Mouse (Mus musculus): ENCODE measurements around the gene Tbc1d22a. TPM values are rescaled to one million over a fixed set of nuclear protein-coding genes. Genes with fewer than 3 reads are reported as not detected.

The Tbc1d22a gene
- polyA plus RNA-seq, 2 experiments, result 8.7 to 15.5 TPM

DNA sequence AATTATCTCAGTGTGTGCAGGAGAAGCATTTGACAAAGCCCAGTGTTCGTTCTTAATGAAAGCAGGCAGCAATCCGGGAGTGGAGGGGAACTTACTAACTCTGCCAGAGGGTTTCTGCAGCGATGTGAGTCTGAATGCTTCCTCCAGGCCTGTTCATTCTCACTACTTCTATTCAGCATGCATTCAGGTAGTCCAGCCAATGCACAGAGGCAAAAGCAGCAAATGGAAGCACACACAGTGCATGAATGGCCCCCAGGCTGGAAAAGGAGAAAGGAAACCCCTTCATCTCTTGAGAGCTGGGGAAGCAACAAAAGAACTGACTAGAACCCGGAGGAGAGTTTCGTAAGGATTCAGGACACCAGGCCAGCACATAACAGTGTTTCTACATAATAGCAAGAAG, 169.0 kb downstream of the Tbc1d22a start:
- Histone ChIP-seq H3K27ac (replicated peaks; ENCODE audit: low read depth, low read length) (no peak overlapping the region), H3K9me3 (ENCODE audit: control insufficient read depth, low read length) (no peaks in the 10 kb centered on the region), H3K9ac (ENCODE audit: low read depth, low read length, severe bottlenecking) (no peak overlapping the region), H3K4me2 (replicated peaks; ENCODE audit: low read depth, low read length, severe bottlenecking) (no peak overlapping the region), H3K36me3 (ENCODE audit: control insufficient read depth, insufficient read depth, low read length) (no peaks in the 10 kb centered on the region), H3K27me3 (ENCODE audit: control insufficient read depth, insufficient read depth, low read length) (no peaks in the 10 kb centered on the region), H3K4me3 (replicated peaks; ENCODE audit: low read length) (no peak overlapping the region), H3K4me1 (ENCODE audit: control insufficient read depth, insufficient read depth, low read length) (no peaks in the 10 kb centered on the region)
- 75% methylated on average over 5 of the region's 5 CpGs for WGBS
- no peak for TF ChIP-seq POLR2A (IDR thresholded peaks at IDR 0.05; ENCODE audit: borderline replicate concordance, extremely low read depth, insufficient read depth, insufficient read length)
- no peak for DNase-seq (ENCODE audit: low spot score)
- no peak for ATAC-seq (ENCODE audit: low FRiP score, low read depth)

DNA sequence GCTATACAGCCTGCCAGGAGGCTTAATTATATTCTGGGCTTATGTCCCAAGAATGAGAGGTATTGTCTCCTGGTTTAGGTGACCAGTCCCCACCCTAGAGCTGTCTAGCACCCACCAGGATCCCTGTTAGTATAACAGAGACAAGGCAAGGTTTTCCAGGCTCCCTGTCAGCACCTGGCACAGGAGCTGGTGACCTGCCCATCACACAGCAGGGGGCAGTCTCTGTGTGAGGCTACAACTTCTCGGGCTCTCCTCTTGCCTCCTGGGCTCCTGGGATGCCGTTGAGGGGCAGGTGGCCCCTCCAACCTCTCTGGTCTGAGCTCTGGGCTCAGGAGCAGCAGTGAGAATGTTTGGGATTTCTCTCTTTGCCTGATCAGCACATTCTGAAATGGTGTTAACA, 171.2 kb downstream of the Tbc1d22a start:
- 27% methylated on average over 2 of the region's 2 CpGs for WGBS
- Histone ChIP-seq H3K4me3 (replicated peaks; ENCODE audit: low read length) (no peak overlapping the region), H3K27ac (replicated peaks; ENCODE audit: low read depth, low read length) (no peak overlapping the region), H3K27me3 (ENCODE audit: control insufficient read depth, insufficient read depth, low read length) (no peaks in the 10 kb centered on the region), H3K4me1 (ENCODE audit: control insufficient read depth, insufficient read depth, low read length) (no peaks in the 10 kb centered on the region), H3K4me2 (replicated peaks; ENCODE audit: low read depth, low read length, severe bottlenecking) (no peak overlapping the region), H3K36me3 (ENCODE audit: control insufficient read depth, insufficient read depth, low read length) (no peaks in the 10 kb centered on the region), H3K9ac (ENCODE audit: low read depth, low read length, severe bottlenecking) (no peak overlapping the region), H3K9me3 (ENCODE audit: control insufficient read depth, low read length) (no peaks in the 10 kb centered on the region)
- DNase-seq (ENCODE audit: low spot score), result no peak
- TF ChIP-seq POLR2A (IDR thresholded peaks at IDR 0.05; ENCODE audit: borderline replicate concordance, extremely low read depth, insufficient read depth, insufficient read length), result no peak
- ATAC-seq (ENCODE audit: low FRiP score, low read depth), result no peak

DNA sequence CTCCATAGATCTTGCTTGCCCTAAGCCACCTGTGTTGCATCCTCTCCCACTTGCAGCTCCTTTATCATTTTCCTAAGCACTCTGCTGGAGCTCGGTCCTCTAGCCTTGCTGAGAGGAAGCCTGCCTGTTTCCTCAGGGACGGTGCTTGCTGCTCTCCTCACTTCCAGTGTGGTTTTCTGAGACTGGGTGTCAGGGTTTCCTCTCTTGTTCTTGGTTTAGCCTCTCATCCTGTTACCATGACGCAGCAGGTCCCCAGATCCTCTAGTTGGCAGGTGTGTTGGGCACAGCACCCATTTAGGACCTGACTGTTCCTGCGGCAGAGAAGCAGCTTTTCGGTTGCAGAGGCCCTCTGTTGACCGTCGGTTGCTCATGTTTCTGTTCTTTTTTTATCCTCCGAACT, 172.1 kb downstream of the Tbc1d22a start:
- WGBS, result 90% methylated on average over 8 of the region's 8 CpGs
- H3K27ac ChIP-seq (replicated peaks; ENCODE audit: low read depth, low read length), result no peak overlapping the region

DNA sequence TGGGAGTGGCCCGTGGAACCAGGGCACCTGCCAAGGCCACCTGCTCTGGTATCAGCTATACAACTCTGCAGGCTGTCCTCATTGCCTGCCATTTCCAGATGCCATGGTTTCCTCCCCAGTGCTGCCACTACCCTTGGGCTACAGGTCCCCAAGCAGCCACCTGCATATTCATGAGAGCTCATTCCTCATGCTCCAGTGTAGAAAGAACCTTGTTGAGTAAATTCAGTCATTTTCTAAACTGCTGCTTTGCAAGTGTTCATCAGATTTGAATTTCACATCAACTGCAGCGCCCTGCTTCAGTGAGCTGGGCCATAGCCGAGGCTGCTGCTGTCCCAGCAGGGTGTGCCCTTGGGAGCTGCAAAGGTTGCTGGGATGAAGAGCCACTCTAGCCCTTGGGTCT, 174.3 kb downstream of the Tbc1d22a start:
- 77% methylated on average over 3 of the region's 3 CpGs for WGBS

More for the DNA sequence above, 172.1 kb downstream of the Tbc1d22a start:
- Histone ChIP-seq H3K4me2 (replicated peaks; ENCODE audit: low read depth, low read length, severe bottlenecking) (no peak overlapping the region), H3K4me3 (replicated peaks; ENCODE audit: low read length) (no peak overlapping the region), H3K36me3 (ENCODE audit: control insufficient read depth, insufficient read depth, low read length) (no peaks in the 10 kb centered on the region), H3K4me1 (ENCODE audit: control insufficient read depth, insufficient read depth, low read length) (no peaks in the 10 kb centered on the region), H3K9me3 (ENCODE audit: control insufficient read depth, low read length) (no peaks in the 10 kb centered on the region), H3K9ac (ENCODE audit: low read depth, low read length, severe bottlenecking) (no peak overlapping the region), H3K27me3 (ENCODE audit: control insufficient read depth, insufficient read depth, low read length) (no peaks in the 10 kb centered on the region)
- no peak for ATAC-seq (ENCODE audit: low FRiP score, low read depth)
- no peak for TF ChIP-seq POLR2A (IDR thresholded peaks at IDR 0.05; ENCODE audit: borderline replicate concordance, extremely low read depth, insufficient read depth, insufficient read length)
- no peak for DNase-seq (ENCODE audit: low spot score)

DNA sequence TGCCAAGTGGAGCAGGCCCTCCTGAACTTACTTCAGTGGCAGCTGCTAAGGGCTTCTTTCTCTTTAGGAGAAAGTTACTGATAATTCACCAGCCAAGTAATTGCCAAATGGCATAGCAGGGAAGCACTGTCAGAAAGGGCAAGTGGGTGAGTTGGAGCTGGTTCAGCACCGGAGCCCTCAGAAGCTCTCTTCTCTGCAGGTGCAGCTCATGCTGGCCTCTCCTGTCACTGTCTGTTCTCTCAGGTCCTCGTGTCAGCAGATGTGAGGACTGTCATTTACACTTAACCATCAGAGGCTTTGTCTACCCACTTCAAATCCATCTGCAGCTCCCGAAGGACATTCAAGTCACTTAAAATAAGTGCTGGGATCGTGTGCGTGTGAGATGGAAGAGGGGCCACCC, 190.6 kb downstream of the Tbc1d22a start:
- Histone ChIP-seq H3K27me3 (ENCODE audit: control insufficient read depth, insufficient read depth, low read length) (no peaks in the 10 kb centered on the region), H3K36me3 (ENCODE audit: control insufficient read depth, insufficient read depth, low read length) (no peaks in the 10 kb centered on the region), H3K9ac (ENCODE audit: low read depth, low read length, severe bottlenecking) (no peak overlapping the region), H3K4me2 (replicated peaks; ENCODE audit: low read depth, low read length, severe bottlenecking) (no peak overlapping the region), H3K4me3 (replicated peaks; ENCODE audit: low read length) (no peak overlapping the region), H3K27ac (replicated peaks; ENCODE audit: low read depth, low read length) (no peak overlapping the region), H3K9me3 (ENCODE audit: control insufficient read depth, low read length) (no peaks in the 10 kb centered on the region), H3K4me1 (ENCODE audit: control insufficient read depth, insufficient read depth, low read length) (no peaks in the 10 kb centered on the region)
- no peak for TF ChIP-seq POLR2A (IDR thresholded peaks at IDR 0.05; ENCODE audit: borderline replicate concordance, extremely low read depth, insufficient read depth, insufficient read length)
- no peak for DNase-seq (ENCODE audit: low spot score)
- no peak for ATAC-seq (ENCODE audit: low FRiP score, low read depth)
- 71% methylated on average over 5 of the region's 5 CpGs for WGBS

More for the DNA sequence above, 174.3 kb downstream of the Tbc1d22a start:
- H3K4me2 ChIP-seq (replicated peaks; ENCODE audit: low read depth, low read length, severe bottlenecking), result no peak overlapping the region
- H3K27ac ChIP-seq (replicated peaks; ENCODE audit: low read depth, low read length), result no peak overlapping the region
- no peak overlapping the region for H3K9ac ChIP-seq (ENCODE audit: low read depth, low read length, severe bottlenecking)
- H3K4me3 ChIP-seq (replicated peaks; ENCODE audit: low read length), result no peak overlapping the region
- no peaks in the 10 kb centered on the region for H3K27me3 ChIP-seq (ENCODE audit: control insufficient read depth, insufficient read depth, low read length)
- no peaks in the 10 kb centered on the region for H3K36me3 ChIP-seq (ENCODE audit: control insufficient read depth, insufficient read depth, low read length)
- TF ChIP-seq POLR2A (IDR thresholded peaks at IDR 0.05; ENCODE audit: borderline replicate concordance, extremely low read depth, insufficient read depth, insufficient read length), result no peak
- H3K4me1 ChIP-seq (ENCODE audit: control insufficient read depth, insufficient read depth, low read length), result no peaks in the 10 kb centered on the region
- no peaks in the 10 kb centered on the region for H3K9me3 ChIP-seq (ENCODE audit: control insufficient read depth, low read length)
- no peak for DNase-seq (ENCODE audit: low spot score)
- ATAC-seq (ENCODE audit: low FRiP score, low read depth), result no peak

DNA sequence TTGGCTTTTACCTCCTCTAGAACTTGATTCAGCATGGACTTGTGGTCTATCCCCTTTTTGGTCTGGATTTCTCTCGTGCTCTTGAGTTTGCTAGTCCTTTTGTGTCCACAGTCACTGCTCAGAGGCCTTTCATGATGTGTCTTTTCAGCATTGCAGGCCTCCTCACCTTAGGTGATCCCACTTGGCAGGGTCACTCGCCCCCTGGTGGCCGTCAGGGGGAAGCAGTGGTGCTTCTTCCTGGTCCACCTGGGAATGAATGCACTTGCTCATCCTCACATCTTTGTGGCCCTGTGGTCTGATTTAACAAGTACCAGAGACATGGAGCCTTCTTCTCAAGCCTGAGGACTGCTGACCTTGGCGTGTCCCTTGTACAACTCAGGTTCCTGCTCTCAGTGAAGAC, 191.3 kb downstream of the Tbc1d22a start:
- Histone ChIP-seq H3K4me3 (replicated peaks; ENCODE audit: low read length) (no peak overlapping the region), H3K27ac (replicated peaks; ENCODE audit: low read depth, low read length) (no peak overlapping the region), H3K36me3 (ENCODE audit: control insufficient read depth, insufficient read depth, low read length) (no peaks in the 10 kb centered on the region), H3K4me2 (replicated peaks; ENCODE audit: low read depth, low read length, severe bottlenecking) (no peak overlapping the region), H3K9me3 (ENCODE audit: control insufficient read depth, low read length) (no peaks in the 10 kb centered on the region), H3K4me1 (ENCODE audit: control insufficient read depth, insufficient read depth, low read length) (no peaks in the 10 kb centered on the region), H3K27me3 (ENCODE audit: control insufficient read depth, insufficient read depth, low read length) (no peaks in the 10 kb centered on the region), H3K9ac (ENCODE audit: low read depth, low read length, severe bottlenecking) (no peak overlapping the region)
- ATAC-seq (ENCODE audit: low FRiP score, low read depth), result no peak
- no peak for TF ChIP-seq POLR2A (IDR thresholded peaks at IDR 0.05; ENCODE audit: borderline replicate concordance, extremely low read depth, insufficient read depth, insufficient read length)
- DNase-seq (ENCODE audit: low spot score), result peak; percentile 22
- WGBS, result 23% methylated on average over 4 of the region's 4 CpGs
